Mouse (Mus musculus): ENCODE measurements around the gene Tmem199. TPM values are rescaled to one million over a fixed set of nuclear protein-coding genes. Genes with fewer than 3 reads are reported as not detected.

The Tmem199 gene
- polyA plus RNA-seq, 1 experiment, result 12.5 TPM

DNA sequence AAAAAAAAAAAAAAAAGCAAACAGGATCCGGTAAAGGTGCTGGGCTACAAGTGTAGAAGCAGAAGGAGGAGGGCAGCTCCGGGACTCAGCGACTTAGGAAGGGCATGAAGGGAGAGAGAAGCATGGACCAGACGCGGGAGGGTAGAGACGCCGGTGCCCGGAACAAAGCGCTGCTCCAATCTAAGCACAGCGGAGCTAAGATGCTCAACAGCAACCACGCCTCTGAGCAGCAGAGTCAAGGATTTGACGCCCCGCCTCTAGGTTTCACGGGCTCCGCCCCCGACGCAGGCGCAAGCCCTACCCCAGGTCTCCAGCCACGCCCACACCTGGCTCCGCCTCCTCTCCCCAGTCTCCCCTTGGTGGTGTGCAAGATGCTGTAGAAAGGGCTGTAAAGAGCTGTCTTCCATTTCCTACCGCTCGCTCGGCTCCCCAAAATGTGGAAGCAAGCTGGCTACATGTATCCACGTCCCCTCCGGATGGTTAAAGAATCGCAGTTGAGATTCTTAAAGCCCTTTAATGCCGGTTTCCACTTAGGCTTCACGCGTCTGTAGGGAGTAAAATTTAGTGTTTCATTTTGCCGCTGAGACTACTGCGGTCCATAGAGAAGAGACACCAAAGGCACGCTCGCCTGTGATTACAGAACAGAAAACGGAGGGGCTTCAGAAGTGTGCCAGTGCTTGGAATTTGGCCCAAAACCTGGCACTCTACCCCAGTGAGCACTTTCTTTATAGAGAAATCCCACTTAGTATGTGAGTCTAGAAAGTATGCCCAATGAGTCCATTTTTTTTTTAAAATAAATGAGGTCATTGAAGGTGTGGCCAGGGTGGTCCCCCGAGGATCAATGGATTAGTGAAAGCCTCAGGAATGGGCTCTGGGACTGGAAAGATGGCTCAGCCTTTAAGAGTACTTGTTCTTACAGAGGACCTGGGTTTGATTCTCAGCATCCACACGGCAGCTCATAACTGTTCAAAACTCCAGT is 14.1 kb downstream of the Tmem199 start, which contains the start of gene Sarm1:
TSS of gene Sarm1 (minus strand) at position 211 of the 979 bp plus-strand sequence.
- DNase-seq, result peak; percentile 89
- Histone ChIP-seq H3K4me3 (replicated peaks; ENCODE audit: extremely low read depth, low read depth, low read length) (peak within 1 kb of the TSS; percentile 40), H3K4me1 (ENCODE audit: control insufficient read depth, insufficient read depth, low read length) (peaks cover 5% of the 10 kb centered on the region; the same call in 1 of the 2 replicates)
- WGBS, result 3% methylated on average over 36 of the region's 36 CpGs
- peak; percentile 59; the same call in 1 of the 2 replicates for TF ChIP-seq POLR2A (IDR thresholded peaks at IDR 0.05; ENCODE audit: borderline replicate concordance, extremely low read depth, low read depth, low read length)
- TF ChIP-seq CTCF (IDR thresholded peaks at IDR 0.05; ENCODE audit: insufficient read depth, low read length), result no peak

DNA sequence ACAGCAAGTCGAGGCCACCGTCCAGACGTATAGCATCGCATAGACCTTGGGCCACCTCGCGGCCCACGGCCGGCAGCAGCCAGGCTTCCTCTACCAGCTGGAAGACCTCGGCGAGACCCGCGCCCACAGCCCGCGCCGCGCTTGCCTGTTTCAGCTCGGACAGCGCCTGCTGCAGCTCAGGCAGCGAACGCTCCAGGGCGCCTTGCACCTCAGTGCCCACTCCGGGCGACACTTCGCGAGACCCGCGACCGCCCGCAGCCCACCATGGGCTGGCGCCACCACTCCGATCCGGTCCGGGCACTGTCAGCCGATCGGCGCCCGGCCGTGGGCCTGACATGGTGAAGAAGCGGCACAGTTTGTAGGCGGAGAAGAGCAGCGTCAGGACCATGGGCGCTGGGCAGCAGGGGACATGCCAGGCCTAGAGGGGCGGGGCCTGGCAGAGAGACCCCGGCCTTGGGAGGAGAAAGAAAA is 14.9 kb downstream of the Tmem199 start:
- peaks cover 5% of the 10 kb centered on the region; the same call in 1 of the 2 replicates for H3K4me1 ChIP-seq (ENCODE audit: control insufficient read depth, insufficient read depth, low read length)
- TF ChIP-seq POLR2A (IDR thresholded peaks at IDR 0.05; ENCODE audit: borderline replicate concordance, extremely low read depth, low read depth, low read length), result no peak
- no peak for TF ChIP-seq CTCF (IDR thresholded peaks at IDR 0.05; ENCODE audit: insufficient read depth, low read length)
- DNase-seq, result no peak
- H3K4me3 ChIP-seq (replicated peaks; ENCODE audit: extremely low read depth, low read depth, low read length), result peak overlapping the region; percentile 40
- under 1% methylated on average over 44 of the region's 44 CpGs for WGBS

DNA sequence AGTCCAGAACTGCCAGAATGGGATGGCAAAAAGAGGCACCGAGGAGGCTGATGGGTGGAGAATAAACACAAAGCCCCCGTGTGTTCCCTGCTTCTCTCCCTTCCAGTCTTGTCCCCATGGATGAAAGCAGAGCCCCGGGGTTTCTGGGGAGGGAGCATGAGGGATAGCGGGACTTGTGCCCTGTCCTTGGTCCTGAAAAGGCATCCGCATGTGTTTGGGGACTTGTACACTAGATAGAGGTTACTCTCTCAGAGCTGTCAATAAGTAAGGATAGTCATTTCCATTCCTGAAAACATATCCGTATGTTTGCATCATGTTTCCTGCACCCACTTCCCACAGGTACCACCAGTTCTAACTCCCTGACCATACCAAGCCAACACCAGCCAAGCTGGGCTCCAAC is 16.1 kb downstream of the Tmem199 start:
- TF ChIP-seq POLR2A (IDR thresholded peaks at IDR 0.05; ENCODE audit: borderline replicate concordance, extremely low read depth, low read depth, low read length) (no peak), CTCF (IDR thresholded peaks at IDR 0.05; ENCODE audit: insufficient read depth, low read length) (no peak)
- DNase-seq, result no peak
- peaks cover 5% of the 10 kb centered on the region; the same call in 1 of the 2 replicates for H3K4me1 ChIP-seq (ENCODE audit: control insufficient read depth, insufficient read depth, low read length)
- 5% methylated on average over 6 of the region's 6 CpGs for WGBS
- H3K4me3 ChIP-seq (replicated peaks; ENCODE audit: extremely low read depth, low read depth, low read length), result no peak overlapping the region

DNA sequence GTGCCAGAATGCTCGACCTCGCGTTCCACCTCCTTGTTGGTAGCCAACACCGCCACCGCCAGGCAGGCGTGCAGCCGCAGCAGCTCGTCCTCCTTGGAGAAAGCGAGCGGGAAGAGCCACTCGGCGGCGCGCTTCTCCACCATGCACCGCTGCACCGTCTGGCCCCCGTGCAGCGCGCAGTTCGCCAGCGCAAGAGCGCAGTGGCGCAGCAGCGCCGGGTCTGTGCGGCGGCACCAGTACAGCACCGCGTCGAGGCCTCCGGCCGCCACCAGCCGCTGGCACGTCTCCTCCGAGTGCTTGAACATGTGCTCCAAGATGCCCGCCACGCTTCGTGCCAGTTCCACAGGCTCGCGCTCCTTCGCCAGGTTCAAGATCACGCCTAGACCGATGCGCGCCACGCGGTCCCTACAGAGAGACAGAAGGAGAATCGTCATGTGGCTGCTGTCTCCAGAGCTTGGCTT is 21.2 kb downstream of the Tmem199 start:
- 11% methylated on average over 48 of the region's 48 CpGs for WGBS
- no peaks in the 10 kb centered on the region for H3K4me1 ChIP-seq (ENCODE audit: control insufficient read depth, insufficient read depth, low read length)
- DNase-seq, result no peak
- no peak overlapping the region for H3K4me3 ChIP-seq (replicated peaks; ENCODE audit: extremely low read depth, low read depth, low read length)
- TF ChIP-seq CTCF (IDR thresholded peaks at IDR 0.05; ENCODE audit: insufficient read depth, low read length) (no peak), POLR2A (IDR thresholded peaks at IDR 0.05; ENCODE audit: borderline replicate concordance, extremely low read depth, low read depth, low read length) (no peak)

DNA sequence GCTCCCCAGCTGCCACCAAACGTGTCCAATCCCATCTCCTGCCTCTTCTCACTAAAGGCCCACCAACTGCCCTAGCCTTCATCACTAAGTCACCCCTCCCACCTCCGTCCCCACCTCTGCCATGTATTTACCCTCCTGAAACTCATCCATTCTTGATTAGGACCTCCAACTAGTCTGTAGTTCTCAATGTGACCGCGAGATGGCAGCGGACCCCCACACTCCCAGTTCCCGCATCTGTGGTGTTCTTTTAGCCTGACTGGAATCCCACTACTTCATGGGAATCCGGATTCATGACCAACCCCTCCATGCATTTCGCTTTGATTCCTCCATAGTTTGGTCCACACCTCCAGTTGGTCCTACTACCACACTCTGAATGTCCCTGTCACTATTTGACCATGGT is 23.8 kb downstream of the Tmem199 start:
- H3K4me1 ChIP-seq (ENCODE audit: control insufficient read depth, insufficient read depth, low read length), result no peaks in the 10 kb centered on the region
- 3% methylated on average over 8 of the region's 8 CpGs for WGBS
- no peak for TF ChIP-seq POLR2A (IDR thresholded peaks at IDR 0.05; ENCODE audit: borderline replicate concordance, extremely low read depth, low read depth, low read length)
- TF ChIP-seq CTCF (IDR thresholded peaks at IDR 0.05; ENCODE audit: insufficient read depth, low read length), result peak; percentile 85
- DNase-seq, result peak; percentile 79
- no peak overlapping the region for H3K4me3 ChIP-seq (replicated peaks; ENCODE audit: extremely low read depth, low read depth, low read length)

DNA sequence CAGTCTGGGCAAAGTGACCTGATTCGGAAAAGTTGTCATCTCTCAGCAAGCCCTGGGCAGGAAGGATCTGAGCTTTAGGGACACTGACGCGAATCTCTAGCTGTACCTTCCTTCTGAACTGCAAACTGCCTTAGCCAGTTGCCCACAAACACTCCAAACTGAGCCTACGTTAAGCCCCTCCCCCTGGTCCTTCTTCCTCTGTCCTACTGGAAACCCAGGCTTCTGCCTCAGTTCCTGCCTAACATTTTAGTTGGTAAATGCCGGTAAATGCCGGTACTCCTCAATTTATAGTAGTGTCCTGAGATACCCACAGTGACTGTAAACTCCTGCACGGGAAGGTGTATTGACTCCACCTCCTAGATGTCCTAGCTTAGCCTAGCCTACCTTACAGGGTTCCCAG is 28.3 kb downstream of the Tmem199 start:
- Histone ChIP-seq H3K4me1 (ENCODE audit: control insufficient read depth, insufficient read depth, low read length) (no peaks in the 10 kb centered on the region), H3K4me3 (replicated peaks; ENCODE audit: extremely low read depth, low read depth, low read length) (no peak overlapping the region)
- TF ChIP-seq CTCF (IDR thresholded peaks at IDR 0.05; ENCODE audit: insufficient read depth, low read length) (no peak), POLR2A (IDR thresholded peaks at IDR 0.05; ENCODE audit: borderline replicate concordance, extremely low read depth, low read depth, low read length) (no peak)
- DNase-seq, result no peak
- 50% methylated on average over 7 of the region's 7 CpGs for WGBS

DNA sequence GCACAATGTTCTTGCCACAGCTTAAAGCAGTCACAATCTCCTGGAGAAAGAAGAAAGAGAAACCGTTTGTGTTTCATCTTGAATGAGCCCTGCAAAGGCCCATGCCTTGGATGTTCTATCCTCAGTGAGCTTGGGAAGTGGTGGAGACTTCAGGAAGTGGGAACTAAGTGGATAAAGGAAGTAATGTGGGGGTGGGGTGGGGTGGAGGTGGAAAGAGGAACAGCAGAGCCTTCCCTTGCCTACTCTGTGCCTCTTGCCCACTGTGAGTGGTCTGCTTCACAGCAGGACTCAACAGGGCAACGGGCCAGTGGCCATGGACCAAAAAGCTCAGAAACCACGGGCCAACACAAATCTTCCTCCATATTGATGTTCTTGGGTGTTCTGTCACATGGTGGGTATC is 36.7 kb downstream of the Tmem199 start:
- TF ChIP-seq POLR2A (IDR thresholded peaks at IDR 0.05; ENCODE audit: borderline replicate concordance, extremely low read depth, low read depth, low read length) (no peak), CTCF (IDR thresholded peaks at IDR 0.05; ENCODE audit: insufficient read depth, low read length) (no peak)
- 59% methylated on average over 3 of the region's 3 CpGs for WGBS
- Histone ChIP-seq H3K4me3 (replicated peaks; ENCODE audit: extremely low read depth, low read depth, low read length) (no peak overlapping the region), H3K4me1 (ENCODE audit: control insufficient read depth, insufficient read depth, low read length) (no peaks in the 10 kb centered on the region)
- no peak for DNase-seq

DNA sequence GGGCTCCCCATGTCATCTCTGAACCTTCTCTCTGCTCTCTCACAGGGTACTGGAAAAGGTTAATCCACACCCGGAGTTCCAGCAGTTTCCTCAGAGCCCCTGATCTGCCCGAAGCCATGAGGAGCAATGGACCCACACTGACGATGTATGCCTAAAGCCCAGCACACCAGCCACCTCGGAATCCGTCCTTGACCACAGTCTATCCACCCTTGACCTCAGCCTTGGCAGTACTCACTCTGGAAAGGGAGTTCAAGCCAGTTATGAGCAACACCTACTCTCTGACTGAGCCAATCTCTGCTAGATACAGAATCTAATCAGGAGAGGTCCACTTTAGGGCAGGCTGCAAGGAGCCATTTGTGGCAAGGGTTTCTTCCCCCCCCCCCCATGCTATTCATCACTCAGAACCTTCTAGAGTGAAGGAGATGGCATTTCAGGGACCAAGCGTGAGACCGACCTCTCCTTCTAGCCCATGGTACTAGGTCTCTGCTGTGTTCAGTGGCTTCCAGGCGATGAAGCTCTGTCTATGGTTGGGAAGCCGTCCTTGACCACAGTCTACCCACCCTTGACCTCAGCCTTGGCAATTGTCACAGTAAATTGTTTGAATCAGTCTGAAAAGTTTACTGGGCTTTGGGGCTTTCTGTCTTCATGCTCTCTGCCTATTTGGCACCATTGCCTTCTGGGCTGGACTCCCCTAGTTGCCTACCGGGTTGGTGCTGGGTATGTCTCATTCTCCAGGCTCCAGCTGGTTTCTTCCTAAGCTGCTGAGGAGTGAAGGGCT is 40.5 kb downstream of the Tmem199 start:
- Histone ChIP-seq H3K4me1 (ENCODE audit: control insufficient read depth, insufficient read depth, low read length) (no peaks in the 10 kb centered on the region), H3K4me3 (replicated peaks; ENCODE audit: extremely low read depth, low read depth, low read length) (no peak overlapping the region)
- 87% methylated on average over 10 of the region's 10 CpGs for WGBS
- TF ChIP-seq POLR2A (IDR thresholded peaks at IDR 0.05; ENCODE audit: borderline replicate concordance, extremely low read depth, low read depth, low read length) (no peak), CTCF (IDR thresholded peaks at IDR 0.05; ENCODE audit: insufficient read depth, low read length) (no peak)
- DNase-seq, result no peak

DNA sequence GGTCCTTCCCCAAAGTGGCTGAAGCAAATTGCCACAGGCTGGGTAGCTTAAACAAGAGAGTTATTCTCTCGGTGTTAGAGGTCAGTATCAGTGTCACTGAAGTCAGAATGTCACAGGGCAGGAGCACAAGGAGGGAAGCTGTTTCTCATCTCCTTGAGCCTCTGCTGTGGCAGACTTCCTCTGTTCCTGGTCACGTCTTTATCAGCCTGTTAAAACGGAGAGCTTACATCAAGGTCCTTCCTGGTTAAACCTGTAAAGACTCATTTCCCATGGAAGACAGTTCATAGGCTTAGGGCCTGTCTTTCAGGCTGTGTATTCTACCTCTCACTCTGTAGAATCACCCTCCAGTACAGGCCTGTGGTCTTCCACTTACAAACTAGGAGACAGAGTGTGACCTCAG is 44.0 kb downstream of the Tmem199 start:
- no peak for DNase-seq
- TF ChIP-seq CTCF (IDR thresholded peaks at IDR 0.05; ENCODE audit: insufficient read depth, low read length) (no peak), POLR2A (IDR thresholded peaks at IDR 0.05; ENCODE audit: borderline replicate concordance, extremely low read depth, low read depth, low read length) (no peak)
- Histone ChIP-seq H3K4me3 (replicated peaks; ENCODE audit: extremely low read depth, low read depth, low read length) (no peak overlapping the region), H3K4me1 (ENCODE audit: control insufficient read depth, insufficient read depth, low read length) (no peaks in the 10 kb centered on the region; the same call in 1 of the 2 replicates)
- WGBS, result 46% methylated on average over 3 of the region's 3 CpGs

All from lung, adult 2 months (tissue).